Mouse (Mus musculus): ENCODE results near the gene Ndst4.

Ndst4 gene

DNA sequence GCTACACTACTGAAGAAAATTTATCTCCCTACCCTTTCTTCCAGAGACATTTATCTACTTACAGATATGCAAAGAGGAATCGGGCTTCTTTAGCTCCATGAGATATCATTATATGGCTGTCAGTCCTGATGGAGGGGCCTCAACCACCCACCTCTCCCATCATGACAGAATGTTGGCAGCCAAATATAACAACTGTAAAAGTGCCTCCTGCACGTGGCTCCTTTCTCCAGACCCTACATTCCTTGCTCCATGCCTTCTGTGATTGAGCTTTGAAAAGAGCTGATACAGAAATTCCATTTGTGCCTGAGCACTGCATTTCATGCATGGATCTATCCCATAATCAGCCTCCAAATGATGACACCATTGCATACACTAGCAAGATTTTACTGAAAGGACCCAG is 331.1 kb downstream of the Ndst4 start:
- DNase-seq (ENCODE audit: low spot score) = no peak

- no peak for DNase-seq (ENCODE audit: low spot score)
Measured at GRCm38 (mm10) chr3:125744468-125745141, 340.7 kb downstream of the Ndst4 start.

- no peak for DNase-seq (ENCODE audit: low spot score)
Measured at GRCm38 (mm10) chr3:125745142-125745496, 341.2 kb downstream of the Ndst4 start.

- DNase-seq (ENCODE audit: low spot score) = no peak
Measured at GRCm38 (mm10) chr3:125746367-125746766, 342.5 kb downstream of the Ndst4 start.

GRCm38 (mm10) chr3:125756911-125757310 is 353.0 kb downstream of the Ndst4 start:
- DNase-seq (ENCODE audit: low spot score) = no peak

DNA sequence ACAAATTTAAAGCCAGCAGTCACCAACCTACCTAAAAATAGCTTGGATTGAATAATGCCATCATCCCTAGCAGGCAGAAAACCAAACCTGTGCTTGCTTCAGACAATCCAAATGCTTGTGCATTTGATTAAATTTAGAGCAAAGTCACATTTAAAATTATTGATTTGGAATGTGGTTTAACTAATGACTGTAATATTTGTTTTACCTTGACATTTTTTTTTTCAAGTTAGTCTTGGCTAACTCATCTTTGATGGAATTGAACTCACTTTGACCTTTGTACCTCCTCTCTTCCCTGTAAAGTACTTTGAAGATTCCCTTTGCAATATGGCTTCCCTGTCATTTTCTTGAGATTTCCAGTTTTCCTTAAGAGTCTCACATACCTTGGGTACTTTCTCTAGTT is 356.8 kb downstream of the Ndst4 start:
- DNase-seq (ENCODE audit: low spot score) = no peak

Data from ovary, postnatal 14 days (tissue).